Mouse (Mus musculus): ENCODE results near the gene Mylk2. TPM values are rescaled to one million over a fixed set of nuclear protein-coding genes. Genes with fewer than 3 reads are reported as not detected.

Mylk2 gene
- 0.08 TPM in 1 of 2 replicates, not detected in the other for polyA plus RNA-seq (2014; fragmentation: Nextera tagmentation; extraction: Ambion mirVana)

DNA sequence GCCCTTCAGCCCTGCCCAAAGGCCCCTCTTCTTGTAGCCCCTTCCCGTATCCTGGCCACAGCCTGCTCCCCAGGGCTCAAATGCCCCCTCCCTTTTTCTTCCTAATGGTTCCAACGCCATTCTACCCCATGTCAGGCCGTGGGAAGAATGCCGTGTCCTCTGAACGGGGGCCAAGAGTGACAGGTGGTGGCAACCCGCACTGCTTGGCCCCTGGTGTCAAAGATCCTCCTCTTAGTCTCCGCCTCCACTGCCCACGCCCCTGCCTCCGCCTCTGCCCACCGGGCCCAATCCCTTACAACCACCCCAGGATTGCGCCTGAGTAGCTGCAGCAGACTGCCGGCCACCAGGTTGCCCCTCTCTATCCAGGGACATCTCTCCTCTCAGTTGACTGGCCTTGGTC, at the start of gene Mylk2:
Mylk2 (plus strand) TSS at position 322 of the 400 bp plus-strand sequence.
- no peak for DNase-seq (ENCODE audit: low spot score)
- Histone ChIP-seq H3K36me3 (replicated peaks; ENCODE audit: control insufficient read depth, insufficient read depth, low read depth, low read length) (no peaks in the 10 kb centered on the region), H3K4me1 (ENCODE audit: control insufficient read depth, insufficient read depth, low read length) (no peaks in the 10 kb centered on the region), H3K4me2 (ENCODE audit: low read depth, low read length) (no peak within 1 kb of the TSS), H3K9me3 (replicated peaks; ENCODE audit: control insufficient read depth, low read length) (no peaks in the 10 kb centered on the region), H3K4me3 (ENCODE audit: low read depth, low read length) (no peak within 1 kb of the TSS), H3K27ac (replicated peaks; ENCODE audit: low read depth, low read length) (no peak within 1 kb of the TSS), H3K9ac (replicated peaks; ENCODE audit: low read length) (no peak within 1 kb of the TSS), H3K27me3 (ENCODE audit: control insufficient read depth, insufficient read depth, low read length) (peaks cover 10% of the 10 kb centered on the region)
- 18% methylated on average over 12 of the region's 12 CpGs for WGBS
- ATAC-seq (replicated peaks; ENCODE audit: insufficient number of reproducible peaks, low FRiP score, low TSS enrichment, low read depth): no peak

DNA sequence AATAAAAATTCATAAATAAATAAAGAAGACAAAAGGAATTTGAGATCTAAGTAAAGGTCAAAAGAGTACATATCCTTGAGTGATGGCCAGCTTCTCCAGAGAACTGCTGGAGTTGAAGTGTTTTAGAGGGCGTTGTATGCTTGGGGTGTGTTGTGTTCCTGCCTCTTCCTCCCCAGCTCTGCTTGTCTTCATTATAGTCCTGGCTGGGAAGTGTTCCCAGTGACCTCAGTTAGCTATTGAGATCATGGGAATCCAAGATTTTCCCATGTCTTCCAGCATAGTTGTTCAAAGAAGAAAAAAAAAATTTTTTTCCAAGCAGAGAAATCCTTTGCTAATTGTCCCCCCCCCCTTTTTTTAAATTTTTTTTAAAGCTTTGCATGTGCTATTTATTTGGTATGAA, 49.3 kb upstream of the Mylk2 start:
- ATAC-seq (replicated peaks; ENCODE audit: insufficient number of reproducible peaks, low FRiP score, low TSS enrichment, low read depth) (no peak), DNase-seq (ENCODE audit: low spot score) (no peak)
- Histone ChIP-seq H3K4me1 (ENCODE audit: control insufficient read depth, insufficient read depth, low read length) (no peaks in the 10 kb centered on the region), H3K9ac (replicated peaks; ENCODE audit: low read length) (no peak overlapping the region), H3K9me3 (replicated peaks; ENCODE audit: control insufficient read depth, low read length) (no peaks in the 10 kb centered on the region), H3K27ac (replicated peaks; ENCODE audit: low read depth, low read length) (no peak overlapping the region), H3K4me2 (ENCODE audit: low read depth, low read length) (no peak overlapping the region), H3K4me3 (ENCODE audit: low read depth, low read length) (no peak overlapping the region), H3K36me3 (replicated peaks; ENCODE audit: control insufficient read depth, insufficient read depth, low read depth, low read length) (peaks cover 6% of the 10 kb centered on the region; the same call in 1 of the 2 replicates), H3K27me3 (ENCODE audit: control insufficient read depth, insufficient read depth, low read length) (no peaks in the 10 kb centered on the region)
- WGBS: 92% methylated on average over 1 of the region's 1 CpGs

DNA sequence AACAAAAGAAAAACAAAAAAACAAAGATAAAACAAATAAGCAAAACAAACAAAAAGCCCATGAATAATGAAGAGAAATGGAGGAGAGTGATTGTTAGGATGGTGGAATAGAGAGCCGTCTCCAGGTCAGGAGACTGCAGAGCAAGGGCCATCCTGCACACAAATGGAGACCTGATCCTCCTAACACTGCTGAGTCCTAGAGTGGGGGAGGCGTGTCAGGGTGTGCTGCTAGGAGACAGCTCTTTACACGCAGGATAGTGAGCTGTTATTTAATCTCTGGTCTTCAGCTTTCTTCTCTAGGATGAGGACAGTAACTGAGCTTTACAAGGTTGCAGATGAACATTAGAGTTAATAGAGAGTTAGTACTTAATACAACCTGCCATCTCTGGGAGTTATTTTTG, 48.5 kb upstream of the Mylk2 start:
- 79% methylated on average over 3 of the region's 3 CpGs for WGBS

DNA sequence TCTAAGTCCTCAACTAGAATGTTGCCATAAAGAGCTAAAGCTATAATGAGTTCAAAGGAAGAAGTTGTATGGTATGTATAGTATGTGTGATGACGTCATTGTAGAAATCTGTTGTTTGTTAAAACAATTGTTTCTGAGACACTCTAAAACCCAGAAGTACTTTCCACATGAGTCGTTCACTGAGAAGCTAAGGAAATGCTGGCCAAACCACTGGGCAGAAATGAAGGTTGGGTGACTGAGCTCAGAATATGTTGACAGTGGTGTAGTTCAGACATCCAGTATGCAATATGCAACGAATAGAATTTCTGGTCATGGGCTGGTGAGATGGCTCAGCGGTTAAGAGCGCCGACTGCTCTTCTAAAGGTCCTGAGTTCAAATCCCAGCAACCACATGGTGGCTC, 47.8 kb upstream of the Mylk2 start:
- no peaks in the 10 kb centered on the region for H3K9me3 ChIP-seq (replicated peaks; ENCODE audit: control insufficient read depth, low read length)
- no peak for ATAC-seq (replicated peaks; ENCODE audit: insufficient number of reproducible peaks, low FRiP score, low TSS enrichment, low read depth)
- H3K36me3 ChIP-seq (replicated peaks; ENCODE audit: control insufficient read depth, insufficient read depth, low read depth, low read length): peaks cover 3% of the 10 kb centered on the region; the same call in 1 of the 2 replicates
- no peak overlapping the region for H3K4me2 ChIP-seq (ENCODE audit: low read depth, low read length)
- H3K4me1 ChIP-seq (ENCODE audit: control insufficient read depth, insufficient read depth, low read length): no peaks in the 10 kb centered on the region
- no peak overlapping the region for H3K4me3 ChIP-seq (ENCODE audit: low read depth, low read length)
- no peak for DNase-seq (ENCODE audit: low spot score)
- H3K27ac ChIP-seq (replicated peaks; ENCODE audit: low read depth, low read length): no peak overlapping the region
- 91% methylated on average over 6 of the region's 6 CpGs for WGBS
- no peak overlapping the region for H3K9ac ChIP-seq (replicated peaks; ENCODE audit: low read length)
- H3K27me3 ChIP-seq (ENCODE audit: control insufficient read depth, insufficient read depth, low read length): no peaks in the 10 kb centered on the region

More for the DNA sequence above, 48.5 kb upstream of the Mylk2 start:
- Histone ChIP-seq H3K9ac (replicated peaks; ENCODE audit: low read length) (no peak overlapping the region), H3K4me3 (ENCODE audit: low read depth, low read length) (no peak overlapping the region), H3K27ac (replicated peaks; ENCODE audit: low read depth, low read length) (no peak overlapping the region), H3K9me3 (replicated peaks; ENCODE audit: control insufficient read depth, low read length) (no peaks in the 10 kb centered on the region), H3K4me2 (ENCODE audit: low read depth, low read length) (no peak overlapping the region), H3K36me3 (replicated peaks; ENCODE audit: control insufficient read depth, insufficient read depth, low read depth, low read length) (peaks cover 6% of the 10 kb centered on the region; the same call in 1 of the 2 replicates), H3K27me3 (ENCODE audit: control insufficient read depth, insufficient read depth, low read length) (no peaks in the 10 kb centered on the region), H3K4me1 (ENCODE audit: control insufficient read depth, insufficient read depth, low read length) (no peaks in the 10 kb centered on the region)
- ATAC-seq (replicated peaks; ENCODE audit: insufficient number of reproducible peaks, low FRiP score, low TSS enrichment, low read depth): no peak
- DNase-seq (ENCODE audit: low spot score): no peak

DNA sequence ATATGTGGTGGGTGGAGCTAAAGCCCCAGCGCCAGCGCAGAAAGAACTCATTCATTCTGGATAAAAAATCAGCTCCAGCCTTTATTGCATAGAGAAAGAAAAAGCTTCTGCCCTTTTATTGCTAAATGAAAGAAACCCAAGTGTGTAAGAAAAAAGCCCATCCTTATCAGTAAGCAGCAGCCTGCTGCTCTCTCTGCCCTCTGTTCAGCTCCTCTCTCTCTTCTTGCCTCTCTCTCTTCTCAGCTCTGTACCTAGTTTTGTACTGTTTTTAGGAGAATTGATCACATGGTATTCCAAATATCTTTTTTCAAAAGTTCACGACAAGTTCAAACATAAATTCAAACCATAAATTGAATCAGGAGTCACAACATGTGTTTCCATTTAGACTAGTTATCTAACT, 32.9 kb upstream of the Mylk2 start:
- Histone ChIP-seq H3K4me3 (ENCODE audit: low read depth, low read length) (no peak overlapping the region), H3K4me1 (ENCODE audit: control insufficient read depth, insufficient read depth, low read length) (no peaks in the 10 kb centered on the region), H3K27me3 (ENCODE audit: control insufficient read depth, insufficient read depth, low read length) (no peaks in the 10 kb centered on the region), H3K4me2 (ENCODE audit: low read depth, low read length) (no peak overlapping the region), H3K27ac (replicated peaks; ENCODE audit: low read depth, low read length) (no peak overlapping the region), H3K9ac (replicated peaks; ENCODE audit: low read length) (no peak overlapping the region), H3K36me3 (replicated peaks; ENCODE audit: control insufficient read depth, insufficient read depth, low read depth, low read length) (peaks cover 6% of the 10 kb centered on the region), H3K9me3 (replicated peaks; ENCODE audit: control insufficient read depth, low read length) (no peaks in the 10 kb centered on the region)
- peak; percentile 39 for DNase-seq (ENCODE audit: low spot score)
- ATAC-seq (replicated peaks; ENCODE audit: insufficient number of reproducible peaks, low FRiP score, low TSS enrichment, low read depth): no peak
- WGBS: 78% methylated on average over 3 of the region's 3 CpGs

DNA sequence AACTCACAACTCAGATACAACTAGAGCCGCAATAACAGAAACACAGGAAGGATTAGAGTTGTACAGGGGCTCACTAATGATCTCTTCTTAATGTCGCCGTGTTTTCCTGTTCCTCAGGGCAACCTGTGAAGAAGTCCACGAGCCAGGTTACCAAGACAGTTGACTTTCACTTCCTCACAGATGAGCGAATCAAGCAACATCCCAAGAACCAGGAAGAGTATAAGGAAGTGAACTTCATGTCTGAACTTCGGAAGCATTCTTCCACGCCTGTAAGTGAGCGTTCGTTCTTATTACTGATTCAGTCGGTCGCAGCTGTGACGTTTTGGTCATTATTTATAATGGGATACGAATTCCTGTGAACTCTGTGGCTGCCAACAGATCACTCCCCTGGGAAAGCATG, 30.3 kb upstream of the Mylk2 start:
- Histone ChIP-seq H3K27me3 (ENCODE audit: control insufficient read depth, insufficient read depth, low read length) (no peaks in the 10 kb centered on the region), H3K9ac (replicated peaks; ENCODE audit: low read length) (no peak overlapping the region), H3K4me3 (ENCODE audit: low read depth, low read length) (no peak overlapping the region), H3K9me3 (replicated peaks; ENCODE audit: control insufficient read depth, low read length) (no peaks in the 10 kb centered on the region), H3K4me1 (ENCODE audit: control insufficient read depth, insufficient read depth, low read length) (no peaks in the 10 kb centered on the region), H3K4me2 (ENCODE audit: low read depth, low read length) (no peak overlapping the region), H3K36me3 (replicated peaks; ENCODE audit: control insufficient read depth, insufficient read depth, low read depth, low read length) (peaks cover 9% of the 10 kb centered on the region), H3K27ac (replicated peaks; ENCODE audit: low read depth, low read length) (no peak overlapping the region)
- WGBS: 91% methylated on average over 13 of the region's 13 CpGs
- DNase-seq (ENCODE audit: low spot score): no peak
- no peak for ATAC-seq (replicated peaks; ENCODE audit: insufficient number of reproducible peaks, low FRiP score, low TSS enrichment, low read depth)

DNA sequence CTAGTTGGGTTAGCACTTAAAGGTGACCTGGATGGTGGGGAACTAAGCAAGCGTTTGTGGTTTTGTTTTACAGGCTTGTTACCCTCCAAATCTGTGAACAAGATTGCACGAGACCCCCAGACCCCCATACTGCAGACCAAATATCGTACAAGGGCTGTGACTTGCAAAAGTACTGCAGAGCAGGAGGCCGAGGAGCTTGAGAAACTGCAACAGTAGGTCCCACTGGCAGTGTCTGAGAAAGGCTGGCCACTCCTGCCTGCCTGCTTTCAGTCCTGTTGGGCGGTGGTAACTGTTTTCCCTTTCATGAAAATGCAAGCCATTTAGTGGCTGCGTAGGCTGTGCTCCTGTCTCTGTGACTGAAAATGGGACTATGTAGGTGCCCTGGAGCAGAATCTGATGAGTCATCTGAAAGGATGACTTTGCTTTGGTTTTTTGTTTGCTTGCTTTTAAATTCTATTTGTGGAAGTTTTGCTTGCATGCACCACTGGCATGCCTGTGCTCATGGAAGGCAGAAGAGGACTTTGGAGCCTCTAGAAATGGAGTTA, 27.0 kb upstream of the Mylk2 start:
- H3K4me3 ChIP-seq (ENCODE audit: low read depth, low read length): no peak overlapping the region
- H3K9ac ChIP-seq (replicated peaks; ENCODE audit: low read length): no peak overlapping the region
- ATAC-seq (replicated peaks; ENCODE audit: insufficient number of reproducible peaks, low FRiP score, low TSS enrichment, low read depth) (no peak), DNase-seq (ENCODE audit: low spot score) (no peak)
- no peaks in the 10 kb centered on the region for H3K27me3 ChIP-seq (ENCODE audit: control insufficient read depth, insufficient read depth, low read length)
- no peaks in the 10 kb centered on the region for H3K4me1 ChIP-seq (ENCODE audit: control insufficient read depth, insufficient read depth, low read length)
- H3K36me3 ChIP-seq (replicated peaks; ENCODE audit: control insufficient read depth, insufficient read depth, low read depth, low read length): peaks cover 11% of the 10 kb centered on the region
- WGBS: 93% methylated on average over 6 of the region's 6 CpGs
- H3K9me3 ChIP-seq (replicated peaks; ENCODE audit: control insufficient read depth, low read length): no peaks in the 10 kb centered on the region
- H3K27ac ChIP-seq (replicated peaks; ENCODE audit: low read depth, low read length): no peak overlapping the region
- no peak overlapping the region for H3K4me2 ChIP-seq (ENCODE audit: low read depth, low read length)

DNA sequence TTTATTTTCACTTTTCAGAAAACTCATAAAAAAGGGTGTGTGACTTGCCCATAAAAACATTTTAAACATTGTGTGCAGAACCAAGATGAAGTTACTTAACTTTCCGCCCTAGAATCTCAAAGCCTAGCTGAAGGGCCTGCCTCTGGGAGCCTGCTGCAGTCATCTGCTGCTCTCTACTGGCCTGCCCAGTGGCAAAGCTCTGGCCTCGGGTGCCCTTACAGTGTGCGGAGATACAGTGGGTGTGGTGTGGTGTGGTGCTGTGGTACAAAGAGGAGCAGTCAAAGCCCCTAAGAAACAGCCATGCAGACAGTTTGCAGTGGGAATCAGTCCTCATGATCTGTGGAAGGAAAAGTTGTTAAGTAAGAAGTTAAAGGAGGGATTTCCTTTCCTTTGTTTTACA, 23.9 kb upstream of the Mylk2 start:
- DNase-seq (ENCODE audit: low spot score): no peak
- H3K36me3 ChIP-seq (replicated peaks; ENCODE audit: control insufficient read depth, insufficient read depth, low read depth, low read length): peaks cover 21% of the 10 kb centered on the region
- H3K4me3 ChIP-seq (ENCODE audit: low read depth, low read length): no peak overlapping the region
- WGBS: 95% methylated on average over 3 of the region's 3 CpGs
- H3K9ac ChIP-seq (replicated peaks; ENCODE audit: low read length): no peak overlapping the region
- no peaks in the 10 kb centered on the region for H3K9me3 ChIP-seq (replicated peaks; ENCODE audit: control insufficient read depth, low read length)
- H3K4me2 ChIP-seq (ENCODE audit: low read depth, low read length): no peak overlapping the region
- no peaks in the 10 kb centered on the region for H3K27me3 ChIP-seq (ENCODE audit: control insufficient read depth, insufficient read depth, low read length)
- ATAC-seq (replicated peaks; ENCODE audit: insufficient number of reproducible peaks, low FRiP score, low TSS enrichment, low read depth): no peak
- H3K27ac ChIP-seq (replicated peaks; ENCODE audit: low read depth, low read length): no peak overlapping the region
- H3K4me1 ChIP-seq (ENCODE audit: control insufficient read depth, insufficient read depth, low read length): no peaks in the 10 kb centered on the region
